Mouse (Mus musculus): Measurements from ENCODE around the gene Arap1. TPM values are rescaled to one million over a fixed set of nuclear protein-coding genes. Genes with fewer than 3 reads are reported as not detected.
A peak's percentile ranks its signal among the peaks of the same experiment; 100 is the strongest.

Gene Arap1
- total RNA-seq, 2 experiments from 2014 or later, result 30.0 to 35.4 TPM

DNA sequence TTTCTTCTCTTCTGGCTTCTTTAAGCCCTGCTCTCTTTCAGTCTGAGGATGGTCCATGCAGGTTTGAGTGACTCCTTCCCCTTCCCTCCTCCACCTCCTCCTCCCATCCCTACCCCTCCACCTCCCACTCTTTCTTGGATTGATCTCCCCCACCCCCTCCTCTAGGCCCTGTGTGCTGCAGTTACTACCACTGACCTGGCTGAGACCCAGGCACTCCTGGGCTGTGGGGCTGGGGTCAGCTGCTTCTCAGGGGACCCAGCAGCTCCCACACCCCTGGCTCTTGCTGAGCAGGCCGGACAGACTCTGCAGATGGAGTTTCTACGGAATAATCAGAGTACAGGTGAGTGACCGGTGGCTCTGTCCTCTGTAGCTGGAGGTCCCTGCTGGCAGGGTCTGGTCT is 46.7 kb downstream of the Arap1 start:
- no peak for DNase-seq

DNA sequence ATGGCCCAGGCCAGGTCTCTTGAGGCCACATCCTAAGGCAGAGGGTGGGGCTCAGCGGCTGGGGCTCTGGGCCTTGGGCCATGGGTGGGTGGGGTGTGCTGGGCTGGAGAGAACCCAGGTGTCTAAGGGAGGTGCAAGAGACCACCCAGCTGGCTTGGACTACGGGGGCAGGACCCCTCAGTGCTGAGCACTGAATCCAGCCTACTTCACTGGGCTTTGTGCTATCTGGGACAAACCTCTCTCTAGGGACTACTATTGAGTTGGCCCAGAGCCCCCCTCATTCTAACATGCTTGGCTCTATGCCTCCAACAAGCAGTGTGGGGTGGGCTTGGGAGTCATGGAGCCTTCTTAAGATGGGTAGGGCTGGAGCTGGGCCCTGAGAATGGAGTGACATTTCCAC is 47.6 kb downstream of the Arap1 start:
- no peak for DNase-seq

DNA sequence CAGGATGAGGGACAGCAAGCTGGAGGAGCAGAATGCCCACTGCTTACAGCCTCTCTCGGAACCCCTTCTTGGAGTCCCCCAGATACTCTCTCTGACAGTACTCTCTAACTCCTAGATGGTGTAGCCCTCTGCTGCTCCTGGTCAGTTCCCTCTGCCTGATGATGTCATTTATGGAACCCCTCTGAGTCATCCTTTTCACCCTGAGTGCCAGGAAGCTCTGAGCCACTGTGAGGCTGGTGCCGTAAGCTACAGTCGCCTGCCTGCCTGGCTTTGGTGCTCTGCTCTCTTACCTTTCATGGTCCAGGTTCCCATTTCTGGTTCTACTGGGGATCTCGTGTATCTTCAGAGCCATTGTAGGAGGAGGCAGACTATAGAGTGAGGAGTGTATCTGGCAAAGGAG is 49.3 kb downstream of the Arap1 start:
- peak; percentile 49 to 55 for DNase-seq

DNA sequence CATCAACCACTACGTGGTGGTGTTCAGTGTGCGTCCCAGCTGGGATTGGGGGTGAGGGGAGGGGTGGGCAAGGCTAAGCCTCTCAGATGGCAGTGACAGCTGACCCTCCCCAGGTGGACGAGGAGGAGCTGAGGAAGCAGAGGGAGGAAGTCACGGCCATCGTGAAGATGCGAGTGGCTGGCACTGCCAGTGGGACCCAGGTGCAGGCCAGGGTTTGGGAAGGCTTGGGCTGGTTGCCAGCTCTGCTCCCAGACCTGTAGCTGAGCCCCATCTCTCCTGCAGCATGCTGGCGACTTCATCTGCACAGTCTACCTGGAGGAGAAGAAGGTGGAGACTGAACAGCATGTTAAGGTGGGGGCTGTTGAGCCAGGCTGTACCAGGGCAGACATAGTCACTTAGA is 53.6 kb downstream of the Arap1 start:
- DNase-seq, result no peak

DNA sequence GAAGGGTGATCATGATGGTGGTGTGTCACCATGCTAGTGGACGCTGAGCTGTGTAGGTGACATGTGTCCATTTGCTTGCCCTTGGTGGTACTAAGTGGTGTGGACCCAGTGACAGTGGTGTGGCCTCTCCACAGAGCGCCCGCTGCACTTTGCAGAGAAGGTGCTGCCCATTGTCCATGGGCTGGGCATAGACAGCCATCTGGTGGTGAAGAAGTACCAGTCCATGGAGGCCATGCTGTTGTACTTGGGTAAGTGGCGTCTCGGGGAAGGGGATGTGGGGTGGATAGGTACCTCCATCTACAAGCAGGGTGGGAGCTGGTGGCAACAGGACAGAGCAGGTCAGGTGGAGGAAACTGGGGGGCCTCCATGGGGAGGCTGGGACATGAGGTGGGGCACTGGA is 56.0 kb downstream of the Arap1 start:
- no peak for DNase-seq

DNA sequence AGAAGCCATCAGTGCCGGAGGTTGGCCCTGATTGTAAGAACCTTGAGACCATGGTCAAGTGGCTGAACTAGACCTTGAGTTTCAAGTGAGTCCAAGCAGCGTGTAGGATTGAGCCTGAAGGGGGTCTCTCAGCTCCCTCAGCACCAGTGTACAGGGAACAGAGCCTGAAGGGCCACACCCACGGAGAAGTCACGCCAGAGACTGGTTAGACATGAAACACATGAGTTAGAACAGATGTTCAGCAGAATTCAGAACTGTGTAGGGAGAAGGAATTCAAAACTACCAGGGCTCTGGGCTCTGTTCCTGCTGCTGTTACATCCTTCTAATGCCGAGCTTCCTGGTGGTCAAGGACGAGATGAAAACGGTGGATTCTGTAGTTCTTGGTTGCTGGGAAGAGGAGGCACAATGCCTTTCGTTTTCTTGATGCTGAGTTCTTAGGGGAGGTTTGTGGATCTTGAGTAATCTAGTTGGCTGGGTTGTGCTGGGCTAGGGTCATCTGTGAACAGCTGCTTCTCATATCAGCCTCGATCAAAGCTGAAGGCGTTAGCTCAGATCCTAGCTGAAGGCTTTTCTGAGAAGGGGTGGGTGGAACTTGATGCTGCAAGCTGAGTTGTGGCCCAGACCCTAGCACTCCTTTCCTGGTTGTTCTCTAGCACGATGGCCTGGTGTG is 62.5 kb downstream of the Arap1 start, which contains the start of gene Gm45837:
Gene Gm45837, plus strand, starts transcription at position 620 of the 670 bp plus-strand sequence.
- DNase-seq, result no peak

DNA sequence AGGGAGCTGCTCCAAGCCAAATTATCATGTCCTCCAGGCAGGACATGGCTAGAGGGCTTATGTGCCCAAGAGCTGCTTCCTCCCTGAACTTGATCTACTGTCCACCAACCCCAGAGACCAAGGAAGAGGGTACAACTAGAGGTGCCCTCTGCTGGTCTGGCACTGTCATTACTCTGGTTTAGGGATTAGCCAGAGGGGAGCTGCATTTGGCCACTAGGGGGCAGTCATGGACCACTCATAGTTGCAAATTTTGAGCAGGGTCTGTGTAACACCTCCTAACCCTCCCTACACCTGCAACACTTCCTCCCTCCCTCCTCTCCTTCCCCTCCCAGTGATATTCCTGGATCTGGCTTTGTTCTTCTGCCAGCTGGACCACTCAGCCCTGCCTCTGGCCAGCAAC is 64.9 kb downstream of the Arap1 start:
- DNase-seq, result peak; percentile 84 to 88

DNA sequence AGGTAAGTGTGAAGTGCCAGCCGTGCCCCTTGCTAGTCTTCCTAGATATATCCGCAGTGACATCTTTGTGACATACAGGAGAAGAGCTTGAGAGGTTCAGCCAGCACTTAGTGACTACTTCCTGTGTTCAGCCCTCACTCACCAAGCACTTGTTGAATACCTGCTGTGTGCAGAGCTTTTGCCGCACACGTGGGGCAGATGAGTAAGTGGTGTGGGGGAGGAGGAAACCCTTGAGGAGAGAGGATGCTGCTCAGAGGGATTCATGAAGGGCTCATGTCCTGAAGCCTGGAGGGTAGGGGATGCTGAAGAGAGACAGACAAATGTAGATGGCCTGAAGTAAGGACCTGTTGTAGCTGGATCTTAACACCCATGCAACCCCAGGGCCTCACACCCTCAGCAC is 66.3 kb downstream of the Arap1 start:
- DNase-seq, result no peak

DNA sequence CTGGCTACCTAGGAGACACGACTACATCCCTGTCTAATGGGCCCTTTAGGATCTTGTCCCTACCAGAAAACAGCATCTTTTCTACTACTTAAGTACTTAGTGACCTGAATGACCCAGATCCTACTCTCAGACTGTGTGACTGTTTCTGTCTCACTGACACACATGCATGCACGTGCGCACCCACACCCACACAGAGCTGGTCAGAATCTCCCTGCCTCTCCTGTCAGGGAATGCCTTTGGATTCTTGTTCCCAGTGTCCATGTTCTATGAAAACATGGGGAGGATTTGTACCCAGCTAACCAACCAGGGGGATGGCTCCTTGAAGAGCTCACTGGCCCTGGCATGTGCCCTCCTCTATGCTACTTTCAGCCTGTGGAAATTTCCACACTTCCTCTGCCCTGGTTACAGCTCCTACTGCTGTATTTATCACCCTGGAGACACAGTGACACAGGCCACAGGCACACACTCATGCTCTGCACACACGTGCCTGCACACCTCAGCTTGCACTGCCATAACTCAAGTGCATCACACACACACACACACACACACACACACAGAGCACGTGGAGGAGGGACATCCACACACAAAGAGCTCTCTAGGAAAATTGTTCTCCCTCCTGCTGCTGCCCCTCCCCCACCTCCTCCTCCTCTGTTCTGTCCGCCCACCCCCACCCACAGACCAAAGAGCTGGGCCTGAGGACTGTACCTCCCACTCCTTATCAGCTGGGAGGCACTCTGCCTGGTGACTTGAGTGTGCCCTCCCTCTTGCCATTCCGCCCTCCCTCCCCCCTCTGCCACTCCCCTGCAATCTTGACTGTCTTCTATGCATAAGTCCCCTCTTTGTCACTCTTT is 67.0 kb downstream of the Arap1 start:
- DNase-seq, result no peak

DNA sequence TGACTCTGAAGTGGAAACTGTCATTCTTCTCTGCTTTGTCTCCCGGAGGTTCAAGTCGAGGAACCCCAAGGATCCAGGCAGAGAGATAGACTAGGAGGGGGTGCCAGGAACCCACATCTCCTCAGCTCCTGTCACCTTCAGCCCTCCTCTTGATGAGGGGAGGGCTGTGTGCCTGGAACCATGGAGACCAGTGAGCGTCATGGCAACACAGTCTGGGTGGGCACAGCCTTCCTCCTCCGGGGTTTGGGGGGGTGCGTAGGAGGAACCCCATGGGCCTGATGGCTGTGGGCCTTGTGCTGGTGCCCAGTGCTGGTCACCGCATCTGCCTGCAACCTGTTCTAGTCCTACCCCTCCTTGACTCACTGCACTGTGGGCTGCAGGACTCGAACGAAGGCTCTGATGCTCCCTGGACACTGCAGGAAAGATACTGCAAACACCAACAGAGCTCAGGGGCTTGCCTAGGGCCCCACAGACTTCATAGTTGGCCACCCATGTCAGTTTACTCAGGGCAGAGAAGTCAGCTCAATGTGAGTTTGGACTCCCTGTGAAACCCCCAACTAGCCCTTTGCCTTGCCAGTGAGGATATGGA is 67.7 kb downstream of the Arap1 start:
- no peak for DNase-seq

DNA sequence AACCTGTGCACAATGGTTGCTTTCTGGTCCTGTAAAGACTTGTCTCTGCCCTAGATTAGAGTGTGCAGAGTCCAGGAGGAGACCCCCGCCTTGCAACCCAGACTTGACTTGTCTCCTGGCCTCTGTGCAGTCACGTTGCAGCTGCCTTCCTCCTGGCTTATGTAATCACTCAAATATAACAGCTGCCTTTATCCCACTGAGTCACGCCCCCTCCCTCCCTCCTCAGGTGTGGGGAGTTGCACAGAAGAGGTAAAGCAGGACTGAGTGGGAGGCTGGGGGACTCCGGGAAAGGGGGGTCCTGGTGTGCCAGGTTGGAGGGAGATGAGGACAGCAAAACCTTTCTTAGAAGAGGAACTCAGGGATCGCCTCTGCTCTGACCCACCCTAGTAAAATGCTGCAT is 68.5 kb downstream of the Arap1 start:
- no peak for DNase-seq

DNA sequence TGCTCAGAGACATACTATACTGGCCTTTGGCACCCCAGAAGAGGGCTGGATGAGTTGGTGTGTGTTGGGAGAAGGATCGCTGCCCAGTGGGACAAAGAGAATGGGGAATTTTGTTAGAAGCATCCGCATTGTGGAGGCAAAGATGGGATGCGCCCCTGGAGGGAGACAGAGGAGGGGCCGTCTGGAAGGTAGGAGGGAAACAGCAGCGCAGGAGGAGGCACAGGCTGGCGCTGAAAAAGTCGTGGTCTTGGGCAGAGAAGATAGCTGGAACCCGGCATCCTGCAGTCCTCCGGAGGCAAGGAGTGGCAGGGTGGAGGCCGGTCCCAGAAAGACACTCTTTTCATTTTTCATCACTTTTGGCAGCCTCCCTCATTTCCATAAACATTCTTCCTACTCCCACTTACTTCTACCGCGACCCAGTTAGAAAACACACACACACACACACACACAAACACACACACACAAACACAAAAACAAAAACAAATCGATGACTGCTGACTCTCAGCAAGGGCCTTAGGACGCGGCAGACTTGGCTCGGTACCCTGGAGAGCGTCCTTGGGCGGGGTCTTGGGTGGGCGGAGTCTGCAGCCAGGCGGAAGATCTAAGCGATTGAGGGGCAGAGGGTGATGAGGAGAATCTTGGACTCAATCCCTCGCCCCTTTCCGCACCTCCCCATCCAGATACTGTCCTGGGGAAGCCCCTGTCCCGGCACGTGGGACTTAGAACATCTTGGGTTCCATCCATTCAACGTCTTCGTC is 71.3 kb downstream of the Arap1 start:
- DNase-seq, result peak in 1 of 2 experiments; percentile 44

DNA sequence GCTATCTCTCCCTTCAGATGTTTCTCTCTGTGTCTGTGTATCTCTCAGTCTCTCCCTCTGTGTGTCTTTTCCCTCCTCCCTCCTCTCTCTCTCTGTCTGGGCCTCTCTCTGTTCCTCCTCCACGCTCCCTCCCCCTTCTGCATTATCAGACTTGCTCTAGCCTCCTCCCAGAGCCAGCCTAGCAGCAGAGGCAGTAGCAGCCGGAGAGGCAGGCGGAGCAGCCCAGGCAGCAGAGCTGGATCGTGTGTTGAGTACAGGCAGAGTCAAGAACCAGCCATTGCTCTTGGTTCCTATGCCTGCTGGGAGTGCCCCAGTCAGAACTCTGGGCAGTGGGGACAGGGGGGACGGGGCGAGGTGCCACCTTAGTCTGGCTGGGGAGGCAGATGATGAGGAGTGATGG is 73.7 kb downstream of the Arap1 start, which contains the start of gene Pde2a:
Gene Pde2a, plus strand, starts transcription at position 163 of the 400 bp plus-strand sequence.
- no peak for DNase-seq

DNA sequence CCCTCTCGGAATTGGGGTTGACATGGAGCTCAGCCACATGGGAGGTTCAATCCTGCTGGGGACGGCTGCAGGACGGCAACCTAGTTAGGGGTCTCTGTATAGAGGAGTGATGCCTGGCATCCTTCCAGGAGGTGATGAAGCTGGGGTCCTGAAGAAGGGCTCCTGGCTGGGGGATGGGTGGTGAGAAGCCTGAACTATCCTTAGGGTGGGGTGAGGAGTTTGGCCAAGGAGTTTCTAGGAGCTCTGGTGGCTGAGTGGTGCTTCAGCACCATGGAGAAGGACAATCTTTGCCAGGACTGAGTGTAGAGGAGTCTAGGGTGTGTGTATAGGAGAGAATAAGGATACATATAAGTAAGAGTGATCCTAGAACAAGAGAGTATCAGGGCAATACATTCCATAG is 74.2 kb downstream of the Arap1 start:
- DNase-seq, result no peak

DNA sequence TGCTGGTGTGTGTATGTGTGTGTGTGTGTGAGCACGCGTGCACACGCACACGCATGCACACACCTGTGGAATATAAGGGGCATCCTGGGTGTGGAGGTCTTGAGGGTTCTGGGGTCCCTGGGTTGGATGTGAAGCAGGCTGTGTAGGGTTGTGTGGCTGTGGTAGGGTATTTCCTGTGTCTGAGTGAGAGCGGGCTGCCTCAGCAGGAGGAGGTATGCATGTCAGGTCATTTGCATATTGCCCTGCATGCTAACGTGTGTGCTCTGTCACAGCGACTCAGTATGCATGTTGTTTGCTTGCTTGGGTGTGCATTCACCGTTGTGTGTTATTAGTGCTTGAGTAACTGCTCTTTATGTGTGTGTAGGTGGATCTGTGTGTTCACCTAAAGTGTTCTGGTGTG is 74.8 kb downstream of the Arap1 start:
- no peak for DNase-seq

DNA sequence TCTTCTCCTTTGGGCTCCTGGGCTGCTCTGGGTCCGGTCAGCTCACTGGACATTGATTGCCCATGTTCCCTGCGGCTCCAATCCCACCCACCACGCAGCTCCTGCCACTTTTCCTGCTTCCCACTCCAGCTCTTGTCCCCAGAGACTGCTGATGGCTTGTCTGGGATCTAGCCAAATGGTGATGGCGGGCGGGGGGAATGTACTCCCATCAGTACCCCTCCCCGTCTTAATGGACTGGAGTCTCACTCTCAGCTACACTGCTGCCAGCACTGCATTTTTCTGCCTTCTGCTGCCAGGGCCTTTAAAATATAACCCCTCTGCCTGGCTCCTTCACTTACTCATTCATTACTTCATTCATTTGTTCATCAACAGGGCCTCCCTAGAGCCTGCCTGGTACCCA is 76.1 kb downstream of the Arap1 start:
- DNase-seq, result no peak

DNA sequence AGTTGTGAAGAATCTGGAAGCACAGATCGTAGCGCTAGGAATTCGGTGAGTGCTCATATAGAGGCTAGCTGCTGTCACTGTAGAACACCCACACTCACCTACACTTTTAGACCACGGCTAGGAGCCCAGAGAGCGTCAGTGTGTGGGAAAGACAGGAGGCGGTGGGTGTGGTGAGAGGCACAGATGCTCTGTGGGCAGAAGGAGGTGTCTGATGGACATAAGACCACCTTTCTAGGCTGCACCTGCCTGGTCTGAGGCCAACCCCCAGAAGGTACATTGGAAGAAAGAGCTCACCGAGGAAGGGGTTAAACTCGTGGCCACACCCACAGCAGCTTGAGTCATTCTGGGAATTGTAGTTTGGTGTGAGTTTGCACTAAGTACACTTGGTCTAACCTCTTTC is 78.8 kb downstream of the Arap1 start:
- DNase-seq, result no peak

DNA sequence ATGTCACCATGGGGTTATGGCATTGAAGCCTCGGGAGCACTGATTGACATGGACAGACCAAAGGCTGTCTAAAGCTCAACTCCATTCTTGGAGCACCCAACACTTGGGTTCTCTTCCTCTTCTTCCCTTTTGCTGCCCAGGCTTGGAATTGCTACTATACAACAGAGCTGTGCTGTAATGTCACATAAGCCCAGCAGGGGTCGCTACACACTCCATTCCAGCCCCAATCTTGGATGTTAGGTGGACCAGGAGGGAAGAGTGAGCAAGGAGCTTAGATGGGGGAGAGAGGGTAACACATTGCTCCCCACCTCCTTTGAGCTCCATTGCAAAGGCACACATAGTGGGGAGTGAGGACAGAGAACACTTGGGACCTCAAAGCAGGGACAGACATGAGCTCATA is 79.9 kb downstream of the Arap1 start:
- peak; percentile 54 to 64 for DNase-seq

DNA sequence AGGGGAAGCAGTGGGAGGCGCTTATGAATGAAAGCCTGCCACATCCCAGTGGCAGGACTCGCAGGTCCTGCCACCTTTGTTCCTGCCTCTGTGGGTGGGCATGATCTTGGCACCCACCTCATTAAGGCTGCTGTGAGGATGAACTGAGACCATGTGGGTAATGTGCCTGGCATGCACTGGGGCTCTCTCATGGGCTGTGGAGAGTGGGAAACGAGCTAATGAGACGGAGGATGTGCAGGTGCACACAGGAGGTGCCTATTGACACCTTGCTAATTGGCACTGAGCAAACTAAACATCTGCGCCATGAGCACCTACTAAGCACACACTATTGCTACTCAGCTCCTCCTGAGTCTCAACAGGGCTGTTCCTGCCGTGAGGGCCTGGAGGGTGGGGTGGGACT is 87.2 kb downstream of the Arap1 start:
- DNase-seq, result no peak

DNA sequence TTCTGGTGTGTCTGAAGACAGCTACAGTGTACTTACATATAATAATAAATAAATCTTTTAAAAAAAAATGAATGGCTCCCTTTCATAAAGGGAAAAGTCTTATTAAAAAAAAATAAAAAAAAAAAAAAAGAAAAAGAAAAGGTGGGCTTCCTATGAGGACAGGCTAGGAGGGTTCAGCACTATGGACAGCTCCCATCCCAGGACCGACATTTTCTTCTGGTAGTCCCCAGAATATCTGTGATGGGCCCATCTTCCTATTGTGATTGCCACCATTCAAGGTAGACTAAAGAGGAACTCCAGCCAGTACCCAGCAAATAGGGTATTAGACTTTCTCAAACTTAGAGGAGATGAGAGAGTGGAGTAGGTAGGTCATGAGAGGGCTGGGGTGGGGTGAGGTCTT is 90.0 kb downstream of the Arap1 start:
- no peak for DNase-seq

DNA sequence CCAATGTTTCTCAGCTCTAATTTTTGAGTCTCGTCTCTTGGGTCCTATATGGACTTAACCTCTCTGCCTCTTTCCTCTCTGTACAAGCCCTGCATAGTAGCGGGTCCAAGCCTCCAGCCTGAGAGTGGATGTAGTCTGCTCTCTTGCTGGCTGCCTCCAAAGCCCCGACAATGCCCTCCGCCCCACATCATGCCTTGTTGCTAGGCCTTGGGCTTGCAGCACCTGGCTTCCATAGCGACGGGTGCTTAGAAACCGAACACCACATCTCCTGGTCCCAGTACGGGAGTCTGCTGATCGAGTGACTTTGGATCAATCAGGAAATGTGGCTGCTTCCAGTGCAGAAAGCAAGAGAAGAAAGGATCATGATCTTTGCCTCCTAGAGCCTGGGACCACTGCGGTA is 95.2 kb downstream of the Arap1 start:
- DNase-seq, result no peak

DNA sequence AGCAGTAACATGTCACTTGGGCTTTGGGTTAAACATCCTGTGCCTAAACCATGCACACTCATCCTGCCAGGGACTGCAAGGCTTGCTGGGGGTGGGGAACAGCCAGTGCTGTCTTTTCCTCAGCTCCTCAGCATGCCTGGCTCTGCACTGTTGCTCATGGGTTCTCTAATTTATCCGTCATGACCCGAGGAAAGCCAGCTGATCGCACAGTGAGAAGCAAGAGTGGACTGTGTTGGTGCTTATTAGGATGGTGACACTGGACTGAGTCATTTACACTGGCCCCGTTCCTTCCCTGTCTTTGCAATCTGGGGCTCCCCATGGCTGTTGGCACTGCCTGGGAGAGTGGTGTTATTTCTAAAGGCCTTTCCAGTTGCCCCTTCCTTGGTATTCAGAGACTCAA is 96.3 kb downstream of the Arap1 start:
- DNase-seq, result no peak

DNA sequence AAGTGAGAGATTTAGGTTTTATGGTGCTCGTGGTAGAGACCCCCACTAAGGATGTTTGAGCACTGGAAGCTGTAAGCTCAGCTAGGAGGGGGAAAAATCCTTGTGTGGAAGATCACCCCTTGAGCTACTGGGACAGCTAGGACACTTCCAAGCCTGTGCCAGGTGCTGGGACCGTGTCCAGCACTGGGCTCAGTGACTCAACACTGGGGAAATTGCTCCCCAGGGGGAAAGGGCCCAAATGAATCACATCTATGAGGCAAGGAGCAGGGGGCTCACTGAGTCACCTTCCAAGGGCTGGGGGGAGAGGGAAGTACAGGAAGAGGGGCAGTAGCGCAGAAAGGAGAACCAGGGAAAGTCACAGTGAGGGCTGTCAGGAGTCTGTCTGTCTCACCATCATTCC is 102.0 kb downstream of the Arap1 start:
- DNase-seq, result peak; percentile 67 to 73
